ENCODE assay signal across 14 mouse cellular contexts in the genomic region with DNA sequence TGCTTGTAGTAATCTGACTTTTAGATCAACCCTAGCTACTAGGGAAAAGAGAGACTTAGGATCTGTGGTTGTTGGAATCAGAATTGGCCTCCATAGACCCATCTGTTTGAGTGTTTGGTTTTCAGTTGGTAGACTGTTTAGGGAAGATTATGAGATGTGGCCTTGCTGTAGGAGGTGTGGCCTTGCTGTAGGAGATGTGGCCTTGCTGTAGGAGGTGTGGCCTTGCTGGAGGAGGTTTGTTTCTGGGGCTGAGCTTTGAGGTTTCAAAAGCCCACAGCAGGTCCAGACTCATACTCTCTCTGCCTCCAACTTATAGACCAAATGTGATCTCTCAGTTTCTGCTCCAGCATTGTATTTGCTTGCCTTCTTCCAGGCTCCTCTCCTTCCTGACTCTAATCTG.
"Had no signal": no experiment of that assay in that cellular context is flagged by ENCODE, and none has a peak within 500 bp of the region (broad histone marks: within the 10 kb centered on the region; RNA-seq: fewer than 3 reads in every experiment).

No protein-coding gene starts in this region.

- DNase-seq: gastrocnemius, adult 2 months; gastrocnemius, postnatal 10 days; gastrocnemius, postnatal 36 days; heart, adult 11 months; heart, adult 2 months; heart, postnatal 14 days; heart, postnatal 36 days; kidney, adult 11 months; kidney, adult 2 months; kidney, adult 9 months; kidney, postnatal 14 days; kidney, postnatal 36 days; liver; liver, embryonic 13.5 days had no signal
